Mouse (Mus musculus) CH12.LX (cell line): ENCODE data around the gene Zfp658. TPM values are rescaled to one million over a fixed set of nuclear protein-coding genes. Genes with fewer than 3 reads are reported as not detected.
A peak's percentile ranks its signal among the peaks of the same experiment; 100 is the strongest.

Experiments
- DNase-seq: peaks from one replicate; pipeline ENCODE4 v3.0.0-alpha.2; 2013; ENCODE audit errors: extremely low read depth
- H3K27ac ChIP-seq: 2 replicates; pipeline ENCODE4 v1.5.1; 2012; ENCODE audit warnings: low read depth, mild to moderate bottlenecking, control low read depth, moderate library complexity; ENCODE audit not compliant: insufficient read depth
- H3K27me3 ChIP-seq: replicated peaks from 2 replicates; pipeline ENCODE3; 2012; ENCODE audit warnings: inconsistent platforms
- H3K36me3 ChIP-seq, 2 experiments: replicated peaks in 1 of 2; 2 replicates each; pipeline versions ENCODE3 to v1.6.1; 2012; ENCODE audit warnings: inconsistent platforms in 1 of 2, low read length in 1 of 2, mild to moderate bottlenecking in 1 of 2, mixed read lengths in 1 of 2, moderate library complexity in 1 of 2; ENCODE audit not compliant: control insufficient read depth in 1 of 2, insufficient read depth in 1 of 2
- H3K4me1 ChIP-seq, 2 experiments: 2 replicates each; pipeline ENCODE4 v1.6.1; 2012; ENCODE audit warnings: inconsistent platforms in 1 of 2, moderate library complexity in 1 of 2; ENCODE audit not compliant: insufficient read depth in 2 of 2, control insufficient read depth in 1 of 2
- H3K4me2 ChIP-seq: 2 replicates; pipeline ENCODE4 v1.6.1; 2012; ENCODE audit warnings: low read depth, mild to moderate bottlenecking, control low read depth; ENCODE audit not compliant: poor library complexity, insufficient read depth, severe bottlenecking
- H3K4me3 ChIP-seq, 3 experiments: fragments of 150-350 bp in 1 of 3; sonication (generic) in 1 of 3; replicated peaks in 1 of 3; 2 replicates each; pipeline versions ENCODE3 to v1.5.1; 2011 to 2012; ENCODE audit warnings: low read depth in 2 of 3, low read length in 2 of 3, mild to moderate bottlenecking in 2 of 3, moderate library complexity in 2 of 3, control low read depth in 1 of 3, improper control_type of control experiment in 1 of 3, inconsistent platforms in 1 of 3, mixed read lengths in 1 of 3; ENCODE audit not compliant: poor library complexity in 1 of 3
- H3K79me2 ChIP-seq: replicated peaks from 2 replicates; pipeline ENCODE4 v1.6.1; 2012; ENCODE audit warnings: mild to moderate bottlenecking, moderate library complexity; ENCODE audit not compliant: control insufficient read depth, poor library complexity, insufficient read depth, severe bottlenecking; ENCODE audit errors: extremely low read depth
- H3K9ac ChIP-seq: 2 replicates; pipeline ENCODE4 v1.6.1; 2012; ENCODE audit warnings: low read depth, mild to moderate bottlenecking, control low read depth, moderate library complexity; ENCODE audit not compliant: insufficient read depth
- H3K9me3 ChIP-seq: replicated peaks from 2 replicates; pipeline ENCODE3; 2012; ENCODE audit warnings: low read length, inconsistent platforms, mixed read lengths
- CHD2 ChIP-seq: IDR thresholded peaks from 2 replicates; pipeline ENCODE4 v1.6.1; 2011; ENCODE audit warnings: low read length, improper control_type of control experiment
- CTCF ChIP-seq, 2 experiments: IDR thresholded peaks in 1 of 2; conservative IDR thresholded peaks in 1 of 2; 2 replicates each; pipeline ENCODE4 v1.5.1; 2011 to 2012; ENCODE audit warnings: low read depth in 2 of 2, low read length in 2 of 2, improper control_type of control experiment in 1 of 2, inconsistent platforms in 1 of 2, mild to moderate bottlenecking in 1 of 2, moderate library complexity in 1 of 2
- EP300 ChIP-seq: IDR thresholded peaks from 2 replicates; pipeline ENCODE4 v1.6.1; 2011; ENCODE audit warnings: low read length, improper control_type of control experiment
- GABPA ChIP-seq: IDR thresholded peaks from 2 replicates; pipeline ENCODE4 v1.6.1; 2012; ENCODE audit warnings: low read depth, low read length, improper control_type of control experiment, inconsistent platforms; ENCODE audit not compliant: insufficient replicate concordance
- IRF4 ChIP-seq: IDR thresholded peaks from 2 replicates; pipeline ENCODE4 v1.6.1; 2014; ENCODE audit warnings: low read depth, mild to moderate bottlenecking, inconsistent platforms, low read length, improper control_type of control experiment
- KAT2A ChIP-seq: IDR thresholded peaks from 2 replicates; pipeline ENCODE4 v1.6.1; 2012; ENCODE audit warnings: low read length, improper control_type of control experiment, inconsistent platforms; ENCODE audit not compliant: insufficient replicate concordance
- MAZ ChIP-seq: IDR thresholded peaks from 2 replicates; pipeline ENCODE4 v1.6.1; 2012; ENCODE audit warnings: low read depth, mild to moderate bottlenecking, inconsistent platforms, low read length, improper control_type of control experiment, moderate library complexity
- MYC ChIP-seq: IDR thresholded peaks from 2 replicates; pipeline ENCODE4 v1.6.1; 2011; ENCODE audit warnings: low read depth, mild to moderate bottlenecking, improper control_type of control experiment, low read length
- NELFE ChIP-seq: IDR thresholded peaks from 2 replicates; pipeline ENCODE4 v1.6.1; 2011; ENCODE audit warnings: low read depth, low read length, improper control_type of control experiment
- POLR2A ChIP-seq: IDR thresholded peaks from 2 replicates; pipeline ENCODE4 v1.6.1; 2011; ENCODE audit warnings: low read depth, mild to moderate bottlenecking, improper control_type of control experiment, low read length
- POLR2AphosphoS2 ChIP-seq: IDR thresholded peaks from 2 replicates; pipeline ENCODE4 v1.6.1; 2011; ENCODE audit warnings: low read depth, low read length, improper control_type of control experiment
- RAD21 ChIP-seq: IDR thresholded peaks from 2 replicates; pipeline ENCODE4 v1.6.1; 2011; ENCODE audit warnings: low read depth, mild to moderate bottlenecking, low read length, improper control_type of control experiment, moderate library complexity
- RCOR1 ChIP-seq: conservative IDR thresholded peaks from 2 replicates; pipeline ENCODE4 v1.6.1; 2012; ENCODE audit warnings: low read depth, mild to moderate bottlenecking, inconsistent platforms, low read length, improper control_type of control experiment
- SIN3A ChIP-seq: IDR thresholded peaks from 2 replicates; pipeline ENCODE4 v1.6.1; 2012; ENCODE audit warnings: low read length, improper control_type of control experiment, inconsistent platforms
- TCF12 ChIP-seq: IDR thresholded peaks from 2 replicates; pipeline ENCODE4 v1.6.1; 2014; ENCODE audit warnings: low read depth, mild to moderate bottlenecking, inconsistent platforms, low read length, improper control_type of control experiment
- USF1 ChIP-seq: IDR thresholded peaks from 2 replicates; pipeline ENCODE4 v1.6.1; 2014; ENCODE audit warnings: low read depth, mild to moderate bottlenecking, inconsistent platforms, low read length, improper control_type of control experiment
- ZMIZ1 ChIP-seq: IDR thresholded peaks from 2 replicates; pipeline ENCODE4 v1.6.1; 2012; ENCODE audit warnings: low read depth, mild to moderate bottlenecking, inconsistent platforms, low read length, improper control_type of control experiment
- ZNF384 ChIP-seq: IDR thresholded peaks from 2 replicates; pipeline ENCODE4 v1.6.1; 2012; ENCODE audit warnings: low read depth, low read length, improper control_type of control experiment, inconsistent platforms
- dilution Hi-C: fragments of 300-500 bp; cut with MboI; formaldehyde crosslinking; loops from 2 replicates; pipeline ENCODE4 v1.14.3; 2020; ENCODE audit warnings: low sequenced_read_pairs; ENCODE audit not compliant: extremely low pct_unique_long_range_greater_than_20kb, extremely low pct_ligation_motif_present
- in situ Hi-C: fragments of 300-500 bp; cut with MboI; formaldehyde crosslinking; loops from 3 replicates; pipeline ENCODE4 v1.14.3; 2019; ENCODE audit warnings: low sequenced_read_pairs, low pct_ligation_motif_present, low pct_unique_long_range_greater_than_20kb, mixed read lengths
- polyA plus RNA-seq: library from polyadenylated mRNA; unstranded; fragments of >175 nt; gene quantifications from 2 replicates; pipeline ENCODE4 v1.2.1, GENCODE M21; 2012; ENCODE audit warnings: low read depth; ENCODE audit not compliant: insufficient read length
- total RNA-seq, 2 experiments: library from RNA; depleted of rRNA; stranded (reverse); fragments of 300-350 nt in 1 of 2; fragments of >200 nt in 1 of 2; gene quantifications; 2 replicates each; pipeline ENCODE4 v1.2.3; 2012 to 2014

Gene Zfp658
- total and polyA plus RNA-seq, 3 experiments = 2.3 to 3.3 (median 2.9) TPM

DNA sequence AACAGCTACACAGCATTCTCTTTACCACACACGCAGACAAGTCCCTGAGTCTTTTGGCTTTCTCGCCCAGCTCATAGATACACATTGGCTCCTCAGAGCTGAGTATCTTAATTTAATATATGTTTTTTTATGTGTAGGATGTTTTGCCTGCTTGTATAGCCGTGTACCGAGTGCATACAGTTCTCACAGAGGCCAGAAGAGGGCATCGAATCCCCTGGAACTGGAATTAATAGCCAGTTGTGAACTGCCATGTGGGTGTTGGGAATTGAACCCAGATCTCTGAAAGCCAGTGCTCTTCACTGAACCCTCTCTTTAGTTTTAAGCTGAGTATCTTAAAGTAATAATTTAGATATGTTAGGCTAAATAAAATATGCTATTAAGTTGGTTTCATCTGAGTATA, 22.7 kb downstream of the Zfp658 start:
- Histone ChIP-seq H3K79me2 (peaks cover 15% of the 10 kb centered on the region), H3K36me3 (peaks cover 45 to 70% of the 10 kb centered on the region in 2 experiments), H3K27ac (no peak overlapping the region), H3K9me3 (no peaks in the 10 kb centered on the region), H3K27me3 (no peaks in the 10 kb centered on the region), H3K4me3 (no peak overlapping the region), H3K9ac (no peak overlapping the region), H3K4me2 (no peak overlapping the region), H3K4me1 (peaks cover 7 to 15% of the 10 kb centered on the region in 2 experiments)
- DNase-seq = no peak
- dilution Hi-C loops (no loop called here), in situ Hi-C loops (no loop called here)
- peak; percentile 6 for TF ChIP-seq RAD21
- TF ChIP-seq KAT2A = no peak
- TF ChIP-seq CHD2 = no peak
- TF ChIP-seq POLR2AphosphoS2 = no peak
- TF ChIP-seq TCF12 = no peak
- TF ChIP-seq EP300 = no peak
- no peak for TF ChIP-seq SIN3A
- TF ChIP-seq CTCF (conservative IDR thresholded peaks at IDR 0.05 in 1 of 2, IDR thresholded peaks at IDR 0.05 in 1 of 2; ENCODE audit: low read depth in 2 of 2, low read length in 2 of 2) = peak in 1 of 2 experiments; percentile 37; a peak in 2 of 4 replicates
- TF ChIP-seq IRF4 = no peak
- no peak for TF ChIP-seq USF1
- TF ChIP-seq, all 38 proteins: peak for 2

DNA sequence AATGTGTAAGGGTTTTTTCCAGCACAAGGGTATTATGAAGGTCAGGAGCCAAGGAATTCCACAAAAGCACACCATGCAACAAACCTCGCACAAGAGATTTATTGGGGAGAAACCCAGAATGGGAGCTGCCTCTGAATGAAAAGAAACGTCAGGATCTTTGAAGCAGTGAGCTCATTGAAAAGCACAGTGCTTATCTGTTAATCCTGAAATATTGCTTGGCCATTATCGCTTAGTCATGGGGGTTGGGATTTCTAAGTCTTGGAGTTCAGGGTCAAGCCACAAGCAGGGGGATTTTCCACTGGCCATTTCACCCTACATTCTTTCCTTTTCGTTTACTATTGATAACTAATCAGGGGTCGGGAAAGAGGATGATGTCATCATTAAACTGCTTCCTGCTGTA, 39.8 kb downstream of the Zfp658 start:
- no peak for TF ChIP-seq MYC
- no peak for TF ChIP-seq RCOR1
- no peak for TF ChIP-seq POLR2A
- TF ChIP-seq IRF4 = no peak
- no peak for TF ChIP-seq ZNF384
- TF ChIP-seq EP300 = no peak
- no peak for TF ChIP-seq GABPA
- no peak for TF ChIP-seq MAZ
- TF ChIP-seq RAD21 = no peak
- no peak for TF ChIP-seq CTCF (conservative IDR thresholded peaks at IDR 0.05 in 1 of 2, IDR thresholded peaks at IDR 0.05 in 1 of 2; ENCODE audit: low read depth in 2 of 2, low read length in 2 of 2)
- TF ChIP-seq SIN3A = no peak
- no peak for TF ChIP-seq NELFE
- TF ChIP-seq ZMIZ1 = no peak
- TF ChIP-seq, all 38 proteins: peak for 0
- Histone ChIP-seq H3K9me3 (no peaks in the 10 kb centered on the region), H3K4me3 (no peak overlapping the region), H3K27ac (no peak overlapping the region), H3K79me2 (no peaks in the 10 kb centered on the region), H3K4me2 (no peak overlapping the region), H3K27me3 (no peaks in the 10 kb centered on the region), H3K36me3 (no peaks in the 10 kb centered on the region), H3K4me1 (no peaks in the 10 kb centered on the region), H3K9ac (no peak overlapping the region)
- dilution Hi-C loops (no loop called here), in situ Hi-C loops (no loop called here)
- DNase-seq = no peak
